Mouse (Mus musculus): ENCODE data around the gene Paqr5. TPM values are rescaled to one million over a fixed set of nuclear protein-coding genes. Genes with fewer than 3 reads are reported as not detected.

The Paqr5 gene
- 5.2 and 6.2 TPM in 2 replicates for polyA plus RNA-seq (2012; rRNA removed)
- 10.4 and 12.4 TPM in 2 replicates for polyA plus RNA-seq (2014; fragmentation: Nextera tagmentation; extraction: Ambion mirVana)

- no peak for TF ChIP-seq POLR2A (IDR thresholded peaks at IDR 0.05; ENCODE audit: borderline replicate concordance, extremely low read depth, insufficient read depth, insufficient read length)
- H3K27ac ChIP-seq (replicated peaks; ENCODE audit: low read depth, low read length), result no peak within 1 kb of the TSS
- peak; percentile 25 for DNase-seq (ENCODE audit: low spot score)
- H3K9me3 ChIP-seq (ENCODE audit: control insufficient read depth, low read length), result no peaks in the 10 kb centered on the region
- peak within 1 kb of the TSS; percentile 39 for H3K4me3 ChIP-seq (replicated peaks; ENCODE audit: low read length)
- H3K9ac ChIP-seq (ENCODE audit: low read depth, low read length, severe bottlenecking), result peak within 1 kb of the TSS; percentile 46; the same call in 1 of the 2 replicates
- ATAC-seq (ENCODE audit: low FRiP score, low read depth), result no peak
- H3K4me1 ChIP-seq (ENCODE audit: control insufficient read depth, insufficient read depth, low read length), result 0 out of 2 replicates have a peak, but pooled peaks cover 3% of the 10 kb centered on the region
- peaks cover 3% of the 10 kb centered on the region; the same call in 1 of the 2 replicates for H3K27me3 ChIP-seq (ENCODE audit: control insufficient read depth, insufficient read depth, low read length)
- under 1% methylated on average over 31 of the region's 32 CpGs for WGBS
- no peaks in the 10 kb centered on the region for H3K36me3 ChIP-seq (ENCODE audit: control insufficient read depth, insufficient read depth, low read length)
- H3K4me2 ChIP-seq (replicated peaks; ENCODE audit: low read depth, low read length, severe bottlenecking), result peak within 1 kb of the TSS; percentile 74
Measured at GRCm38 (mm10) chr9:62026600-62026999, at the start of gene Paqr5. Gene Paqr5, minus strand, starts transcription at chr9:62026856.

DNA sequence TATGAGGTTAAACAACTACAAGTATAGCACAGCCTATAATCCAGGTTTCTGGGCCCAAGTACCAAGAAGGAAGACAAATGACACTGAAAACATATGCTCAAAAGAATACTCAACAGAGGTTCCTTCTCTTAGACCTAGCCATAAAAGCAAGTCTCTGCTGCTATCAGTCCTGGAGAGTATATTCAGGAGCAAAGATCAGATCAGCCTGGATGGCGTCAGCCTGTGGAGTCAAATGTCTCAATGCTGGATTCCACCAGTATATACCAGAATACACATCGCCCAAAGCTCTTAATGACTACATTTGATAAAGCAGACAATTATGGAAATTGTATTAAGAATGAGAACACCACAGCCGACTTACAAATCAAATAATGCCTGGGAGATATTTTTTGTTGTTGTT lies 35.6 kb upstream of the Paqr5 start:
- no peaks in the 10 kb centered on the region for H3K9me3 ChIP-seq (ENCODE audit: control insufficient read depth, low read length)
- H3K4me1 ChIP-seq (ENCODE audit: control insufficient read depth, insufficient read depth, low read length), result no peaks in the 10 kb centered on the region
- no peak for TF ChIP-seq POLR2A (IDR thresholded peaks at IDR 0.05; ENCODE audit: borderline replicate concordance, extremely low read depth, insufficient read depth, insufficient read length)
- no peak for ATAC-seq (ENCODE audit: low FRiP score, low read depth)
- no peak overlapping the region for H3K9ac ChIP-seq (ENCODE audit: low read depth, low read length, severe bottlenecking)
- 91% methylated on average over 3 of the region's 3 CpGs for WGBS
- H3K27ac ChIP-seq (replicated peaks; ENCODE audit: low read depth, low read length), result no peak overlapping the region
- H3K4me3 ChIP-seq (replicated peaks; ENCODE audit: low read length), result no peak overlapping the region
- DNase-seq (ENCODE audit: low spot score), result no peak
- H3K4me2 ChIP-seq (replicated peaks; ENCODE audit: low read depth, low read length, severe bottlenecking), result no peak overlapping the region
- no peaks in the 10 kb centered on the region for H3K27me3 ChIP-seq (ENCODE audit: control insufficient read depth, insufficient read depth, low read length)
- H3K36me3 ChIP-seq (ENCODE audit: control insufficient read depth, insufficient read depth, low read length), result peaks cover 4% of the 10 kb centered on the region; the same call in 1 of the 2 replicates

- no peaks in the 10 kb centered on the region for H3K27me3 ChIP-seq (ENCODE audit: control insufficient read depth, insufficient read depth, low read length)
- no peaks in the 10 kb centered on the region for H3K9me3 ChIP-seq (ENCODE audit: control insufficient read depth, low read length)
- DNase-seq (ENCODE audit: low spot score), result no peak
- H3K4me3 ChIP-seq (replicated peaks; ENCODE audit: low read length), result no peak overlapping the region
- TF ChIP-seq POLR2A (IDR thresholded peaks at IDR 0.05; ENCODE audit: borderline replicate concordance, extremely low read depth, insufficient read depth, insufficient read length), result no peak
- H3K4me1 ChIP-seq (ENCODE audit: control insufficient read depth, insufficient read depth, low read length), result no peaks in the 10 kb centered on the region
- H3K27ac ChIP-seq (replicated peaks; ENCODE audit: low read depth, low read length), result no peak overlapping the region
- no peak for ATAC-seq (ENCODE audit: low FRiP score, low read depth)
- no peak overlapping the region for H3K4me2 ChIP-seq (replicated peaks; ENCODE audit: low read depth, low read length, severe bottlenecking)
- WGBS, result 88% methylated on average over 2 of the region's 2 CpGs
- no peak overlapping the region for H3K9ac ChIP-seq (ENCODE audit: low read depth, low read length, severe bottlenecking)
- peaks cover 4% of the 10 kb centered on the region; the same call in 1 of the 2 replicates for H3K36me3 ChIP-seq (ENCODE audit: control insufficient read depth, insufficient read depth, low read length)
Measured at GRCm38 (mm10) chr9:62060431-62060830, 33.8 kb upstream of the Paqr5 start.

GRCm38 (mm10) chr9:62059941-62060340 lies 33.3 kb upstream of the Paqr5 start:
- Histone ChIP-seq H3K36me3 (ENCODE audit: control insufficient read depth, insufficient read depth, low read length) (peaks cover 4% of the 10 kb centered on the region; the same call in 1 of the 2 replicates), H3K27ac (replicated peaks; ENCODE audit: low read depth, low read length) (no peak overlapping the region), H3K4me3 (replicated peaks; ENCODE audit: low read length) (no peak overlapping the region), H3K27me3 (ENCODE audit: control insufficient read depth, insufficient read depth, low read length) (no peaks in the 10 kb centered on the region), H3K9ac (ENCODE audit: low read depth, low read length, severe bottlenecking) (no peak overlapping the region), H3K4me2 (replicated peaks; ENCODE audit: low read depth, low read length, severe bottlenecking) (no peak overlapping the region), H3K4me1 (ENCODE audit: control insufficient read depth, insufficient read depth, low read length) (no peaks in the 10 kb centered on the region), H3K9me3 (ENCODE audit: control insufficient read depth, low read length) (no peaks in the 10 kb centered on the region)
- DNase-seq (ENCODE audit: low spot score), result no peak
- TF ChIP-seq POLR2A (IDR thresholded peaks at IDR 0.05; ENCODE audit: borderline replicate concordance, extremely low read depth, insufficient read depth, insufficient read length), result no peak
- ATAC-seq (ENCODE audit: low FRiP score, low read depth), result no peak
- WGBS, result 78% methylated on average over 11 of the region's 11 CpGs

- H3K4me1 ChIP-seq (ENCODE audit: control insufficient read depth, insufficient read depth, low read length), result no peaks in the 10 kb centered on the region
- no peak overlapping the region for H3K4me3 ChIP-seq (replicated peaks; ENCODE audit: low read length)
- H3K27me3 ChIP-seq (ENCODE audit: control insufficient read depth, insufficient read depth, low read length), result no peaks in the 10 kb centered on the region
- no peaks in the 10 kb centered on the region for H3K9me3 ChIP-seq (ENCODE audit: control insufficient read depth, low read length)
- ATAC-seq (ENCODE audit: low FRiP score, low read depth), result no peak
- no peak for TF ChIP-seq POLR2A (IDR thresholded peaks at IDR 0.05; ENCODE audit: borderline replicate concordance, extremely low read depth, insufficient read depth, insufficient read length)
- H3K27ac ChIP-seq (replicated peaks; ENCODE audit: low read depth, low read length), result no peak overlapping the region
- WGBS, result 78% methylated on average over 7 of the region's 7 CpGs
- no peak overlapping the region for H3K9ac ChIP-seq (ENCODE audit: low read depth, low read length, severe bottlenecking)
- H3K4me2 ChIP-seq (replicated peaks; ENCODE audit: low read depth, low read length, severe bottlenecking), result no peak overlapping the region
- DNase-seq (ENCODE audit: low spot score), result no peak
- peaks cover 4% of the 10 kb centered on the region; the same call in 1 of the 2 replicates for H3K36me3 ChIP-seq (ENCODE audit: control insufficient read depth, insufficient read depth, low read length)
Measured at GRCm38 (mm10) chr9:62057881-62058506, 31.3 kb upstream of the Paqr5 start.

All from limb, embryonic 14.5 days (tissue).